Mouse (Mus musculus) ovary, postnatal 36 days (tissue): ENCODE data around the gene Cep57.

Experiments
- DNase-seq: peaks from one replicate; pipeline ENCODE4 v3.0.0; 2022; ENCODE audit warnings: low spot score, mixed read lengths

Cep57 gene

DNA sequence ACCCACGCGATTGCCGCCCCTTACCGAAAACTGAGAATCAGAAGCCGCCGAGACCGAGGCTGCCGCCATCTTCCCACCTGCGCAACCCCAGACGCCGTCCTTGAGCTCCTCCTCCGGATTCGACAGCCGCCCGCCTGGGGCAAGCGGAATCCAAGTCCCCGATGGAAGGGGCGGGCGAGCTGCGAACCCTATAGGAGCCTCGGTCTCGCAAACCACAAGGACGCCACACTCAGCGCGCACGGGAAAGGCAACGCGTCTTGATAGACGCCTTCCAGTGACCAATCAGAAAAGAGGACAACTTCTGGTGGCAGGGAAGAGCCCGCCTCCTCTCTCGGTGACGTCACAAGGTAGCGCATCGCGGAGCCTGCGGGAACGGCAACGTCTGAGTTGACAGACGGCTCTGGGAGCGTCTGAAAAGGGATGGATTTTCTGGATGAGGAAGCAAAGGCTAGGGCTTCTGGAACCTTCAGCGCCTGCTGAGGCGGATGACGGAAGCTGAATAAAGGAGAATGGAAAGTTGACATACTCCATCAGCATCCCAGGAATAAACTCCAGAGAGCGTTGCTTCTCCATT lies at the start of gene Cep57:
Gene Cep57, minus strand, starts transcription at position 276 of the 574 bp plus-strand sequence.
- peak; percentile 90 for DNase-seq

DNA sequence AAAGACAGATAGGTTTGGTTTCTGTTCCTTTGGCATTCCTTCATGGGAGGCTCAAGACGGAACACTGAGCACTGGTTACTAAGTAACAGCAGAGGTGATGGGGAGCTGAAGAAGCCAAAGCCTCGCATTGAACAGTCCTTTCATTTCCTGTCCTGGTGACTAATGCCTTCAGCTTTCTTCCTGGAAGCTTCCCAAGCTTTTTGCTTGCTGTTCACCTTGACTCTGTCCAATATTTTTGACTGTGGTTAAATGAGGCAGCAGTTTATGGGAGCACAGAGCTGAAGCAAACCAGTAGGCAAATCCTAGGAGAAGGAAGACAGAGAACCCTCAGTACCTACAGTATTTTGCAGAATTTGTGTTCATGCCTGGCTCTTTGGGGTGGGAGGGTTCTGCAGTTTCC lies 48.4 kb upstream of the Cep57 start:
- DNase-seq = no peak

DNA sequence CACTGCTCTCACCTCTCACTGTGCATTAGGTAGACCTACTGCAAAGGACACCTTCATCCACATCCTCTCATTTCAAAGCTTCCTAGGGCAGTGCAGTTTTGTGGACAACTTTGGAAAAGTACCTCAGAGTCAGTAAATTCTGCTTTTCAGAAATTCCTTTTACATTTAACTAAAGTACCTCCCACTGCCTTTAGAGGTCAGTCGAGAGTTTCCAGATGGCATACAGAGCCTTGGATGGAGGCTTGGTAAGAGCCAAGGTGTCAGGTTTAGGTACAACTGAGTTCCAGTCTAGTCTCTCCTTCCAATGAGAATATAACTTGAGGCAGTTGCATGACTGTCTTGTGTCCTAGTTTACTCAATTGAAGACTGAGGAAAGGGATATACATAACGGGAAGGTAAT lies 47.5 kb upstream of the Cep57 start:
- DNase-seq = no peak

DNA sequence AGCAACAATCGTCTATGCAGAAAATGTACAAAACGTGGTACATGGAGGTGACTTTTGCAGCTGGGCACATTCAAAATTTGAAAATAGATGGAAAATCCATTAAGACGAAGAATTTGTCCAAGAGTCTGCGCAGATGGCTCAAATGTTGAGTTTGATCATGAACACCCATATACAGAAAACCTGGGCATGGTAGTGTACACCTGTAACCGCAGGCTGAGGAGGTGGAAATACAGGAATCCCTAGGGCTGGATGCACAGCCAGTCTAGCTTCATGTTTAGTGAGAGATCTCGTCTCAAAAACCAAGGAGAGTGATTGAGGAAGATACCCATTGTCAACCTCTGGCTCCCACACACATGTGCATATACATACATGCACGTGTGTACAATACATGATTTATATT lies 44.7 kb upstream of the Cep57 start:
- no peak for DNase-seq

DNA sequence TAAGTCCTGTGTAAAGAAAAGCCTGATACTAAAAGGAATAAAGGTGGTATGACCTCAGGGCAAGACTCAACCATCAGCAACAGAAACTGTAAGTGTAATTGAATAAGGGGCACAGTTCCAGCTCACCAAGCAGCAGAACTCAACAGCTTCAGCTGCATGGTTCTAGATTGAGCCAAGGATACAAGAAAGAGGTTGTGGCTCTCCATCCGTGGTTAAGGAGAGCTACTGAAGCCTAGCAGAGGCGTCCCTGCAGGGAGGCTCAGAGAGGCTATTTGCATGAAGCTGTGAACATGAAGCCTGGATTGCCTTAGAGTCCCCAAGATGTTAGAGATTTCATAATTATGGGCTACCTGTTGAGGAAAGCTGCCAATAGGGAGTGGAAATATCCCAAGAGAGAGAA lies 40.7 kb upstream of the Cep57 start:
- no peak for DNase-seq

DNA sequence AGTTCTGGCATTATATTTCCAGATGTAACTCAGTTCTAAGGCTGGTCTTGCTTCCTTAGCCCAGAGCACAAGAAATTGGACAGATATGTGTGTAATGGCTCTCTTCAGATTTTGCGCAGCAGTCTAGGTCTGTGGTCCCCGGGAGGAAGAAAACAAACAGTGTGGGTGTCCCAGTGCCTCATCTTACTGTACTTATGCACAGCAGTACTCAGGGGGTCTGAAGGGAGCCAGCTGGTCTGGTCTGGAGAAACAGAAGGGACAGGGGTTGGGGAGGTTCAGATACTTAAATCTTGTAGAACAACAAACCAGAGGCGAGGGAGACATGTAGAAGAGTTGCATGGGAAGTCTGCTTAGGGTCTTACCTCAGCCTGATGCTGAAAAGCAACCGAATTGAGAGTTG lies 29.9 kb upstream of the Cep57 start:
- DNase-seq = no peak

DNA sequence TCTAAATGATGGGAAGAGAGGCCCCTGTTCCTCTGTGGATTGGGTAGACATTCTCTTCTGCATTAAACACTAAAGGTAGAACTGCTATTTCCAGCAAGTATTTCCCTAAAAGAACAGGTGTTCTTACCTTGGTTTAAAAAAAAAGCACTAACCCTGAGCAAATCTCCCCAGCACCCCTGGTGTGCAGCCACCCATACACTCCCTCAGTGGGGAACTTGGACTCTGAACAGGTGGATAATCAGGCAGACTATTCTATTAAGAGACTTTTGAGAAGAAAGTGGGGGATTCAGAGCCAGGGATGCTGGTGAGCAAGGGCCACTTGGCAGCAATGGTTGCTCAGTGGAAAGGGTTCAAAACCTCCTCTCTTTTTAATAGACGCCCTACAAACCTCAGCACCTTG lies 29.3 kb upstream of the Cep57 start:
- no peak for DNase-seq

DNA sequence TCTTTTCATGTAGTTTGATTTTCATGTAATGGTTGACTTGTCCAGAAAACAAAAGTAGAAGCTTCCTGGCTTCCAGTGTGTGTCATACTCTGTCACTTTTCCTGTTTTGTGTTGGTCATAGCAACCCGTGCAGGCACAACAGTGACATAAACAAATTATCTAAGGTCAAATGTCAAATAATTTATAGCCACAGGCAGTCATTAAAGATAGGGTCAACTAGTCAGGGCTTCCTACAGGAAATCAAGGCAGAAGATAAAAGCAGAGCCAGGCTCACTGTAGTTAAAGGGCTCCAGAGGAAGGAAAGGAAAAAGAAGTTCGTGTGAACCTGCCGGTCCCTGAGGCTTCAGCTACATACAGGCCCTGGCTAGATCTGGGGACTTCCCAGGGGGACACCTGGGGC lies 27.0 kb upstream of the Cep57 start:
- DNase-seq = no peak

DNA sequence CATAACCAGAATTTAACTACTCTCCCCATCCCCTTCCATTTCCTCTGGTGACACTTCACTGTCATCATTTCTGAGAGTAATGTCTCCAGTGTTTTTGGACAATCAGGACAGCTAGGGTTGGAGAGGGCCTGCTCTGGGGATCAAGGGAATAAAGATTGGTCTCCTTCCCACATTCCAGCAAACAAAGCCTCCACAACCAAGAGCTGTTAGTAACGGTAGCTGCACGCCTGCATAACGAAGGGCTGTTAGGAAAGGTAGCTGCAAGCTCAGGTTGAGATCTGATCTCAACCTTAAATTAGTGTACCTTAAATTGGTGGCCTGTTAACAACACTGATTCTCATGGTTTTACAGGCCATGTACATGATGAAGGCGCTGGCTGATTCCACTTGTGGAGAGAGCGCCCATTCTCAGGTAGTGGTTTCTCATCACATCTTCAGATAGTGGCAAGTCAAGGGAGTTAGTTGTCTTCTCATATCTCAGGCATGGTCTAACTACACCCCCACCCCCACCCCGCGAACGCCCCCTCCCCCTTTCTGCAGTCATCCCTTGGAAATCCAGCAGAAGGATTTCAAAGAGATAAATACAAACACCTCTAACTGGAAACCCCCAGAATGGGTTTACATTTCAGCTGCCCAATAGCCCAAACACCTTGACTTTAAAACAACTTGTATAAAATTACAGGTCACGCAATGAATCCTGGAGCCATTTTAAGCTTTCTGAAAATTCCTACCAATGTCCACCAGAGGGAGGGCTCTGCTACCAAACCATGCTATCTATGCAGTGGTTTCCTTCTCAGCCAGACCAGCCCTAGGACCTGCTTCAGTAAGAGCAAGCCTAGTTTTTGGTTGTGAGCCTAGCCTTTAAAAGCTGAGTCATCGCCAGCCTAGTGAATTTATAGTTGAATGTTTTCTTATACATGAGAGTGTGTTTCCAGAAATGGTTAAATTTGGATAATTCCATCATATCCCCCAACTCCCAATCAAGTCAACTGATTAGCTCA lies 21.9 kb upstream of the Cep57 start:
- DNase-seq = no peak

DNA sequence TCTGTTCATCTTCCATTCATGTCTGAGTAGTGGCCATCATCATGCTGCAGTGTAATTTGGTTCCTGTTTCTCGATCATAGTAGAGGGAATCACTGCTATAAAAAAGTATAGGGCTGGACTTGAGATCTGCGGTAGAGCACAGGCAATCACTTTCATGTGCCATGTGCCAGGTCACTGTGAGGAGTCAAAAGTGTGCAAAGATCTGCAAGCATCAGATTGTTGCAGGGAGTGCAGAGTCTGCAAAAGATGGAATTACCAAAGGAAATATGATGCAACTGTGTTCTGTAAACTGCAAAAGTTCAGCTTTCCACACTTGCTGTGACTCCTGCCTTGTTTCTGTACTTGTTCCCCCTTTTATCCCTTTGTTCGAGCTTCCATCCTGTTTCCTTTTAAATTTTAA lies 20.7 kb upstream of the Cep57 start:
- DNase-seq = no peak

DNA sequence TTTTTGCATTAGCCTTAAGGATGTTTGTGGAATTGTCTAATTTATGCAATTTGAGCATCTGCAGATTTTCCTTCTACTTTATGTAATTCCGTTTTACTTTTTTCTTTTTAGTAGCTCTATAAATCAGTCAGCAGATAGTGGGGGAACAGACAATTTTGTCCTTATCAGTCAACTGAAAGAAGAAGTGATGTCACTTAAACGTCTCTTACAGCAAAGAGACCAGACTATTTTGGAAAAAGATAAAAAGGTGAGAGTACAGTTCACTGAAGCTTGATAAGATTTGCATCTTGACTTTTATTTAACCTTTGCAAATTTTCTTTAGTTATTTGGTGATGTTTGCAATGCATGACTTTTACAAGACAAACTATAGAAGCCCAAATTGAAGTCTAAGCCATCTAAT lies 9.8 kb upstream of the Cep57 start:
- DNase-seq = no peak

DNA sequence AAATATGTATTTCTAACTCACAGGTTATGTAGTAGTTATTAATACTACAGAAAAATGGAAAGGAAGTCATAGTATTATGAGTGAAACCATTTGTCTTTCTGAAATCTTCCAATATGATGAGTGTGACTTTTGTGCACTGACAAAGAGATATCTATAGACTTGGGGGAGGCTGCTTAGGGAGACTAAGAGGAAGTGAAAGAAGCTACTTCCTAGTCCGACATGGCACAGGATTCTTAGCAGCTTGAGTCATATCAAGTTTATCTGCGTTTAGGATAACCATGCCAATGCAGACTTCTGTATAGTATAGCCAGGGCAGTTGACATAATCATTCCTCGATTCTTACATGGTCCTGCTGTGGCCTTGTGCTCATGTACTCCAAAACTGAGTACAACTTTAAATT lies 8.3 kb upstream of the Cep57 start:
- DNase-seq = no peak

DNA sequence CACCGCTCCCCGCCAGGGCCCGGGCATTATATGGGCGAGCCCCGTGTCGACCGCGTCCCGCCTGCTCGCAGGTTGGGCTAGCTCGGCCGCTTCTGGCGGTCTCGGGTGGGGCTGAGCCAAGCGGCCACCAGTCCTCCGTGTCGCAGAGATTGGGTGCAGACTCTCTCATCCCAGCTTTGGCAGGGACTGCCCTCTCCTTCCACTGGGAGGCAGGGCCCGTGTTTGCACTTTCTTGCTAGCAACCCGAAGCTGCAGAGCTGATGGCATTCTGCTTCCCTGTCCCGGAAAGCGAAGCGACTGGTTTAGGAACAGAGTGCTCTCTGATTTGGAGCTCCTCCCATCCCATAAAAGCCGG lies 1.2 kb upstream of the Cep57 start:
- DNase-seq = no peak

DNA sequence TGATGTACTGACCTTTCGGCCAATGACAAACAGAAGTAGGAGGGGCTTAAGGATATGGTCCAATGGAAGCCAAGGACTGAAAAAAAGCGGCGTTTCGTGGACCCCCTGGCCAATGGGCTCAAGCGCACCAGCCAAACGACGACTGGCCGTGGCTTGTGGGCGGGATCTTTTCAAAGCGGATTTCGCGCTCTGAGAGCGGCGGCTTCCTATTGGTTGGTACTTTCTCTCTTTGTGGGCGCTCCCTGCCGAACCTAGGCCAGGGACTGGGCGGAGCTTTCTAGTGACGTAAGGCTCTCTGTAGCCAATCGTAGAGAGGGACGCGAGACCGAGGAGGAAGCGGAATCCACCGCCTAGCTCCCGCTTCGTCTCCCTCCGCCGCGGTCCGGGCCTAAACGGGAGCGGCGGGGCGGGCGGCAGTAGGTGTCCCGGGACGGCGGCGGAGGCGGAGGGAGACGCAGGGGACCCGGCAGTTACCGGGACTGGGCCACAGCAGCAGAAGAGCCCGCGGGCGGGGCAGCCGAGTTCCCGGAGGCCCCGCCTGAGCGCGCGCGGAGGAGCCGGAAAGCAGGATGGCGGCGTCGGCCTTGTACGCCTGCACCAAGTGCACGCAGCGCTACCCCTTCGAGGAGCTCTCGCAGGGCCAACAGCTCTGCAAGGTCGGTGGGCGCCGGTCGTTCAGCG lies 639 bp upstream of the Cep57 start, which contains the start of gene Fam76b:
Gene Fam76b, plus strand, starts transcription at position 311 of the 681 bp plus-strand sequence.
- peak; percentile 97 for DNase-seq

DNA sequence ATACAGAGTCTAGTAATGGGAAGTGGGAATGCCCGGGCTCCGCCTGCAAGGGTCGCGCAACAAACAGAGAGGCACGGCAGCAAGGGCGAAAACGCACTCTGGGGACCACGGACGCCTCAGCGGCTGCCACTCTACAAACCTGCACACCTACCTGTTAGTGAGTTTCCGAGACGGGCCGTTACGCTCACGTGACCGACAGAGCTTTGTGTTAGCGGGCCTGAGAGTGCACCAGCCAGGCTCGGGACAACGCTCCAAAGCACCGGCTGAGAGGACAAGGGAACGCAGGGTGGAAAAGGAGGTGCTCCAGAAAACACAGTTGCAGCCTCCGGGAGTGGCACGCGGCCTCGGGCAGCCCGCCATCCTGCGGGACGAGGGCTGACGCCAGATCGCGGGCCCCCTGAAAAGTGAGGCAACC lies 509 bp downstream of the Cep57 start:
- DNase-seq = peak; percentile 63

DNA sequence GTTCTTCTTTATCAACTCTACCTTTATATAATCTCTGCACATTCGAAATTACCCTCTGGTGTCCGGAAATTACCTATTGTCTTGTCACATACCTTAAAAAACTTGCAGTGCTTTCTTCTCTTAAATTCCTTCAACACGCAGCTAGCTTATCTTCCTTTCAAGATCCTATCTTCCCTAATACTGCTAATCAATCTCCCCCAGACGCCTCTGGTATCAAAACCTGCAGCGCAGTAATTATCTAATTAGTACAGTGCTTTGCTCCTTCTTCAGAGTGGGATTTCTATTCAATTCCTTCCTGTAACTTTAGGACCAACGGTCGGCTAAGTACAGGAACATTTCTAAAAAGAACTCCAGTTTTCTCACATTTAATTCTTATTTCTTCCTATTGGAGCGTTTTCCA lies 1.0 kb downstream of the Cep57 start:
- no peak for DNase-seq

DNA sequence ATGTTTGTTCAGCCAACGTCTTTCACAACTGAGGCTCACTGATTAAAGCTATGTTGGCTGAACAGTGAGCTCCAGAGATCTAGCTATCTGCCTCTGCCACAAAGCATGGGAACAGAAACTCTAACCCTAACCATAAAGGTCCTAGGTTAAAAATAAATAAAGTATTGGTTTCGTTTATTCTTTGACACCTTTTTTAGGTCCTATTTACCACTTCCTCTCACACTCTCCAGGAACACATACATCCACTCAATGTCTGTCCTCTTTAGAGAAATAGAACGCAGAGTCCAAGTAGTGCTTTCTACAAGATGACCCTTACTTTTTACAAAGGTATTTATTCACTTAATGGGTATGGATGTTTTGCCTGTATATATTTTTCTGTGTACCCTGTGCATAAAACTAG lies 6.1 kb downstream of the Cep57 start:
- DNase-seq = no peak

DNA sequence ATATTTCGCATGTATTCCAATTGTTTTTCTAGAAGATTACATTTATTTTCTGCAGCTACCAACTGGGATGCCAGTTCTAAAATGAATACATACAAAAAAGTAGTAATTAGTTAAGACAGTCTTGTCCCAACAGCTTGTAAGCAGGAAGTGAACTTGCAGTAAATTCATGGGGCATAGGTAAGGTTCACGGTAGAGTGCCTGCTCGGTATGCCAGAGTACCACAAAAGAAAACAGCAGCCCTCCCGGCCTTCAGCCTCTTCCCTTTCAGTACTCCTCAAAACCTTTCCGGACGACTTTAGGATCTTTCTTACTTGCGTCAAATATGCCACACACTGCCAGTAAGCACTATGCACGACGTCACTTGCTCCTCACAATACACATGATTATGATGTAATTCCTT lies 8.5 kb downstream of the Cep57 start:
- no peak for DNase-seq

DNA sequence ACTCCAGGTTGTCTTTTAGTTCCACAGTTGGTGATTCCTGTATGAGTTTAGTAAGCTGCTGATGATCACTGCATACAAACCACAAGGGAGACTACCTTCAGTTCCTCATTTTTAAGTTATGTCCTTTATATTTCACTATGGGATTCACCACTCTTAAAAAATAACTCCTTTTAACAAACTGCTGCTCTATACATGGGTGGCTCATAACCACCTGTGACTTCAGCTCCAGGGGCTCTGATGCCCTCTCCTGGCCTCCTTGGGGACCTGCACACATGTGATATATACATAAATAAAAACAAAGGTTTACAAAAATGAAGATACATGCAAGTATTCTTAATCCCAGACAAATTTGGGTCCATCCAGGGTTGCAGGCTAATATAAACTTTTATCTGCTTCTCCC lies 17.0 kb downstream of the Cep57 start:
- DNase-seq = no peak

DNA sequence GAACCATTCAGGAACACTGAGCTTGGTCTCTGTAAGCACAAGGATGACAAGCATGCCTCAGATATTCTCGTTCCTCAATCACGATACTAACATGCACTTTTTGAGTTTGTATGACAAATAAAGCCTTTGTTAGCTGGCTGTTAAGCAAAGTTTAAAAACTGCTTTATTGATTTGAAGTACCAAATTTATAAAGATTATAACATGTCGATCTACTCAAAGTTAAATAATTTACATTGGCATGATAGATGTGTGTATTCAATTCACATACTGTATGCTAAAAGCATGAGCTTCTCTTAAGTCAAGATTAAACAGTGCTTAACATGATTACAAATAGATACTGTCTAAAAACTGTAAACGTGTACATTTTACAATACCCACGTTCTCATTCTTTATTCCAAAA lies 19.2 kb downstream of the Cep57 start:
- no peak for DNase-seq

DNA sequence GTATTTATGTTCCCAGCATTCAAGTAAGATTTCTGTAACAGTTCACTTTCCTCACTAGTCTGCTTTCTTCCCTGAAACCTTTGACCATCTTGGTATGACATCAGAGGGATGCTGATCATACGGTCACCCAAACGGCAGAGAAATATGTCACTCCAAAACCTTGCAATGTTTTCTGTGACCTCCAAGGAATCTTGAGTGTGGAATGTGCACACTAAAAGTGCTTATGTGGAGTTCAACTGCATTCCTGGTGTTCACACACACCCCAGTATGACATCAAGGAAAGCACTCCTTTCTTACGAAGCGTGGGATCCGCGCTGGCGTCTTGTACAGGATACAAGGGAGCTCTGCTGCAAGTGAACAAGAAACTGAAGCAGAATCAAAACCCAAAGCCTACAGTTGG lies 20.1 kb downstream of the Cep57 start:
- DNase-seq = no peak

DNA sequence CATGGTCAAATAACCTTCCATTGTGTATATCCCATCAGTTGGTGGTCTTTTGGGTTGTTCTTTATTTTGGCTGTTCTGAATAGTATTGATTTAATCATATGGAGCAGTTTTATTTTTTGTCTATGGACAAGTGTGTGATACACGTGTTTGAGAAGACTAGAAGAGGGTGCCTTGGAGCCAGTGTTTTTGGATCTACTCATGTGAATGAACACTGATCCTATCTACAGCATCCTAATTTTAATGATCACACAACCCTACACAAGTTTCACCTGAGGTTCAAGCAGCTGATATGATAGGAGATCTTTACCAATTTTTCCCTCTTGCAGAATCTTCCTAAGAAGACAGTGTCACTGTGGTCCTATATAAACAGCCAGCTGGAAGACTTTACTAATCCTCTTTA lies 22.4 kb downstream of the Cep57 start:
- DNase-seq = no peak

DNA sequence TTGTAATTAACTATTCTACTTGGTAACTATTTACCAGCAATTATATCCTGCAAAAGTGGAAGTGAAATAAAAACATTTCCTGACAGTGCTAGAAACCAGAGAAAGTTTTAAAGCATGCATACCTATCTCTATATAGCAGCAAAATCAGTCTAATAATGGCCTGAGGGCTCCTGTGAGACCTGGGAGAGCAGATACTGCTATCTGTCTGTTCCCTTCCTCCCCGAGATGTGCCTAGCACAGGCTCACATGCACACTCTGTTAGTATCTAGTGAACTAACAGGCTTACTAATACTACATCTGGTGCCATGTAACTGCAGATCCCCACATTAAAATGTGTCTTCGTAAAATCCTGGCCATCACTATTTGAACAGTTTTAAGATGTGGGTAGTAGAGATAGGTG lies 32.2 kb downstream of the Cep57 start:
- DNase-seq = no peak
